Mouse (Mus musculus) WW6 (cell line): ENCODE measurements around the gene Disp3.

ENCODE experiments used
- DNase-seq: peaks from one replicate; pipeline ENCODE4 v3.0.0-alpha.2; 2013; ENCODE audit warnings: low read depth, low spot score

Gene Disp3

GRCm38 (mm10) chr4:148215264-148215900 is 72.4 kb downstream of the Disp3 start:
- DNase-seq: no peak

GRCm38 (mm10) chr4:148214460-148215136 is 73.2 kb downstream of the Disp3 start:
- no peak for DNase-seq

GRCm38 (mm10) chr4:148204873-148205232 is 82.9 kb downstream of the Disp3 start:
- DNase-seq: no peak

GRCm38 (mm10) chr4:148204061-148204872 is 83.5 kb downstream of the Disp3 start:
- no peak for DNase-seq

- no peak for DNase-seq
Observed at GRCm38 (mm10) chr4:148203557-148203956, 84.2 kb downstream of the Disp3 start.

GRCm38 (mm10) chr4:148198721-148199120 is 89.0 kb downstream of the Disp3 start:
- no peak for DNase-seq

GRCm38 (mm10) chr4:148194400-148194799 is 93.4 kb downstream of the Disp3 start:
- no peak for DNase-seq

- peak; percentile 50 for DNase-seq
Observed at GRCm38 (mm10) chr4:148192707-148193245, 95.0 kb downstream of the Disp3 start.
